Mouse (Mus musculus) lung, embryonic 16.5 days (tissue): ENCODE measurements around the gene Tmem135. TPM values are rescaled to one million over a fixed set of nuclear protein-coding genes. Genes with fewer than 3 reads are reported as not detected.

Experiments used
- ATAC-seq: fragments of 200-750 bp; cut with Nextera tagmentation; 2 replicates; pipeline ENCODE4 v1.8.0; 2017; ENCODE audit warnings: low read depth, mild to moderate bottlenecking, moderate library complexity
- H3K27ac ChIP-seq: fragments of 300-500 bp; sonication (generic); 2 replicates; pipeline ENCODE4 v1.5.1; 2014; ENCODE audit warnings: mild to moderate bottlenecking, control low read depth, low read length
- H3K27me3 ChIP-seq: fragments of 300-500 bp; sonication (generic); 2 replicates; pipeline ENCODE4 v1.6.1; 2014; ENCODE audit warnings: low read depth, low read length, mixed read lengths; ENCODE audit not compliant: control insufficient read depth, insufficient read depth
- H3K36me3 ChIP-seq: fragments of 300-500 bp; sonication (generic); 2 replicates; pipeline ENCODE4 v1.6.1; 2014; ENCODE audit warnings: low read length; ENCODE audit not compliant: control insufficient read depth, insufficient read depth
- H3K4me1 ChIP-seq: fragments of 300-500 bp; sonication (generic); replicated peaks from 2 replicates; pipeline ENCODE4 v1.6.1; 2014; ENCODE audit warnings: low read length, mixed read lengths; ENCODE audit not compliant: control insufficient read depth, insufficient read depth
- H3K4me2 ChIP-seq: fragments of 300-500 bp; sonication (generic); 2 replicates; pipeline ENCODE4 v1.6.1; 2014; ENCODE audit warnings: low read depth, low read length, control low read depth
- H3K4me3 ChIP-seq: fragments of 300-500 bp; sonication (generic); 2 replicates; pipeline ENCODE4 v1.5.1; 2014; ENCODE audit warnings: mild to moderate bottlenecking, low read length, control low read depth
- H3K9ac ChIP-seq: fragments of 300-500 bp; sonication (generic); 2 replicates; pipeline ENCODE4 v1.6.1; 2014; ENCODE audit warnings: low read length, control low read depth
- H3K9me3 ChIP-seq: fragments of 300-500 bp; sonication (generic); 2 replicates; pipeline ENCODE4 v1.6.1; 2016; ENCODE audit warnings: low read length; ENCODE audit not compliant: control insufficient read depth
- WGBS: fragments of 180-500 bp; shearing (Covaris S2); extraction: QIAGEN DNeasy Blood & Tissue Kit; methylation state at CpG from one replicate; pipeline ENCODE4 v1.1.7; 2014; 5-methylcytosine and 5-hydroxymethylcytosine counted together
- microRNA-seq: library from miRNA; unstranded; fragments of <30 nt; microRNA quantifications from one replicate; pipeline ENCODE4, GENCODE M21; 2016
- polyA plus RNA-seq: library from polyadenylated mRNA; unstranded; fragments of >200 nt; fragmentation: Nextera tagmentation; extraction: Ambion mirVana; gene quantifications from 2 replicates; pipeline ENCODE4 v1.2.1, GENCODE M21; 2015

Tmem135 gene
- polyA plus RNA-seq, 1 experiment from 2014 or later, result 29.0 TPM

GRCm38 (mm10) chr7:89126063-89126882 lies 277.7 kb downstream of the Tmem135 start:
- WGBS, result 54% methylated on average over 7 of the region's 7 CpGs
- Histone ChIP-seq H3K27ac (no peak overlapping the region), H3K4me3 (no peak overlapping the region), H3K4me2 (no peak overlapping the region), H3K4me1 (no peaks in the 10 kb centered on the region), H3K9ac (no peak overlapping the region), H3K9me3 (no peaks in the 10 kb centered on the region), H3K36me3 (no peaks in the 10 kb centered on the region), H3K27me3 (no peaks in the 10 kb centered on the region)
- 0 out of 2 replicates have a peak, but pooled peaks have one; percentile 60 for ATAC-seq

- WGBS, result 30% methylated on average over 1 of the region's 1 CpGs
- H3K4me3 ChIP-seq, result no peak overlapping the region
- no peaks in the 10 kb centered on the region for H3K9me3 ChIP-seq
- no peaks in the 10 kb centered on the region for H3K4me1 ChIP-seq
- H3K27me3 ChIP-seq, result no peaks in the 10 kb centered on the region
- no peaks in the 10 kb centered on the region for H3K36me3 ChIP-seq
- H3K9ac ChIP-seq, result no peak overlapping the region
- ATAC-seq, result peak; percentile 69
- peak overlapping the region; percentile 96 for H3K27ac ChIP-seq
- H3K4me2 ChIP-seq, result no peak overlapping the region
Measured at GRCm38 (mm10) chr7:89116261-89116664, 287.8 kb downstream of the Tmem135 start.

GRCm38 (mm10) chr7:89115633-89116032 lies 288.4 kb downstream of the Tmem135 start:
- Histone ChIP-seq H3K4me2 (no peak overlapping the region), H3K27ac (peak overlapping the region; percentile 96), H3K36me3 (no peaks in the 10 kb centered on the region), H3K4me1 (no peaks in the 10 kb centered on the region), H3K9me3 (no peaks in the 10 kb centered on the region), H3K4me3 (no peak overlapping the region), H3K9ac (no peak overlapping the region), H3K27me3 (no peaks in the 10 kb centered on the region)
- WGBS, result 66% methylated on average over 3 of the region's 3 CpGs
- ATAC-seq, result peak; percentile 92

GRCm38 (mm10) chr7:89106421-89106820 lies 297.6 kb downstream of the Tmem135 start:
- Histone ChIP-seq H3K4me3 (no peak overlapping the region), H3K4me1 (no peaks in the 10 kb centered on the region), H3K4me2 (no peak overlapping the region), H3K27me3 (no peaks in the 10 kb centered on the region), H3K36me3 (no peaks in the 10 kb centered on the region), H3K27ac (no peak overlapping the region), H3K9me3 (no peaks in the 10 kb centered on the region), H3K9ac (no peak overlapping the region)
- ATAC-seq, result no peak
- WGBS, result 58% methylated on average over 2 of the region's 2 CpGs

- no peak overlapping the region for H3K4me3 ChIP-seq
- ATAC-seq, result no peak
- H3K36me3 ChIP-seq, result no peaks in the 10 kb centered on the region
- WGBS, result 86% methylated on average over 4 of the region's 4 CpGs
- no peak overlapping the region for H3K27ac ChIP-seq
- H3K4me1 ChIP-seq, result no peaks in the 10 kb centered on the region
- H3K4me2 ChIP-seq, result no peak overlapping the region
- H3K27me3 ChIP-seq, result no peaks in the 10 kb centered on the region
- H3K9me3 ChIP-seq, result no peaks in the 10 kb centered on the region
- H3K9ac ChIP-seq, result no peak overlapping the region
Measured at GRCm38 (mm10) chr7:89099756-89100155, 304.3 kb downstream of the Tmem135 start.

Small RNAs within 50 kb of the gene (microRNA-seq; reads per million reads assigned to microRNA genes)
- gene Gm22171 (not detected), gene Gm24659 (not detected)

Other genes starting within 250 kb of the Tmem135 start
- 14.4 and 14.8 TPM in 2 replicates for gene Fzd4, start 133 bp upstream of the Tmem135 start, polyA plus RNA-seq
- 44.9 and 47.8 TPM in 2 replicates for gene Prss23, start 123.0 kb upstream of the Tmem135 start, polyA plus RNA-seq
- 1.6 and 2.8 TPM in 2 replicates for gene Me3, start 228.2 kb upstream of the Tmem135 start, polyA plus RNA-seq